Mouse (Mus musculus) thymus, adult 2 months (tissue): ENCODE data around the gene Dguok. TPM values are rescaled to one million over a fixed set of nuclear protein-coding genes. Genes with fewer than 3 reads are reported as not detected.

Experiments used
- DNase-seq: peaks from one replicate; pipeline ENCODE4 v3.0.0; 2021
- H3K27ac ChIP-seq: fragments of 200-500 bp; 2 replicates; pipeline ENCODE4 v1.5.1; 2012; ENCODE audit warnings: low read length, control low read depth; ENCODE audit not compliant: control insufficient read depth, insufficient read depth
- H3K27me3 ChIP-seq: fragments of 200-500 bp; 2 replicates; pipeline ENCODE4 v1.6.1; 2012; ENCODE audit warnings: mild to moderate bottlenecking, low read length, moderate library complexity, mixed read lengths; ENCODE audit not compliant: control insufficient read depth, insufficient read depth
- H3K36me3 ChIP-seq: fragments of 200-500 bp; 2 replicates; pipeline ENCODE4 v1.6.1; 2012; ENCODE audit warnings: mild to moderate bottlenecking, low read length, moderate library complexity; ENCODE audit not compliant: control insufficient read depth, insufficient read depth
- H3K4me1 ChIP-seq: fragments of 200-500 bp; replicated peaks from 2 replicates; pipeline ENCODE4 v1.6.1; 2012; ENCODE audit warnings: low read length; ENCODE audit not compliant: control insufficient read depth, insufficient read depth
- H3K4me3 ChIP-seq: fragments of 200-500 bp; 2 replicates; pipeline ENCODE4 v1.5.1; 2012; ENCODE audit warnings: mild to moderate bottlenecking, low read length, control low read depth, moderate library complexity; ENCODE audit not compliant: control insufficient read depth, insufficient read depth
- CTCF ChIP-seq: fragments of 200-500 bp; IDR thresholded peaks from 2 replicates; pipeline ENCODE4 v1.5.1; 2012; ENCODE audit warnings: mild to moderate bottlenecking, control low read depth, low read length, moderate library complexity, borderline replicate concordance; ENCODE audit not compliant: control insufficient read depth, poor library complexity, insufficient read depth; ENCODE audit errors: extremely low read depth
- POLR2A ChIP-seq: fragments of 200-500 bp; IDR thresholded peaks from 2 replicates; pipeline ENCODE4 v1.6.1; 2012; ENCODE audit warnings: mild to moderate bottlenecking, low read length, control low read depth, moderate library complexity; ENCODE audit not compliant: control insufficient read depth, poor library complexity, insufficient read depth; ENCODE audit errors: extremely low read depth
- WGBS: fragments of 180-500 bp; shearing (Covaris S2); methylation state at CpG from one replicate; pipeline ENCODE4 v1.1.7; 2018; 5-methylcytosine and 5-hydroxymethylcytosine counted together
- polyA plus RNA-seq: library from polyadenylated mRNA; depleted of rRNA; stranded (reverse); fragments of >200 nt; gene quantifications from 2 replicates; pipeline ENCODE4 v1.2.3, GENCODE M21; 2012

Gene Dguok
- polyA plus RNA-seq, 1 experiment: 65.4 TPM

- DNase-seq: no peak
Measured at GRCm38 (mm10) chr6:83479193-83479592, 27.6 kb downstream of the Dguok start.

GRCm38 (mm10) chr6:83478628-83479027 is 28.1 kb downstream of the Dguok start:
- 88% methylated on average over 7 of the region's 7 CpGs for WGBS
- Histone ChIP-seq H3K4me3 (no peak overlapping the region), H3K27ac (no peak overlapping the region), H3K27me3 (no peaks in the 10 kb centered on the region), H3K4me1 (peaks cover 6% of the 10 kb centered on the region; the same call in 1 of the 2 replicates), H3K36me3 (no peaks in the 10 kb centered on the region; the same call in 1 of the 2 replicates)
- DNase-seq: no peak
- TF ChIP-seq POLR2A: no peak
- no peak for TF ChIP-seq CTCF

More at GRCm38 (mm10) chr6:83479193-83479592, 27.6 kb downstream of the Dguok start:
- Histone ChIP-seq H3K27me3 (no peaks in the 10 kb centered on the region), H3K27ac (no peak overlapping the region), H3K4me1 (peaks cover 6% of the 10 kb centered on the region; the same call in 1 of the 2 replicates), H3K36me3 (no peaks in the 10 kb centered on the region; the same call in 1 of the 2 replicates), H3K4me3 (no peak overlapping the region)
- WGBS: 73% methylated on average over 2 of the region's 2 CpGs
- TF ChIP-seq POLR2A: no peak
- no peak for TF ChIP-seq CTCF

GRCm38 (mm10) chr6:83478217-83478616 is 28.6 kb downstream of the Dguok start:
- no peak for TF ChIP-seq CTCF
- no peak for TF ChIP-seq POLR2A
- H3K4me1 ChIP-seq: peaks cover 6% of the 10 kb centered on the region; the same call in 1 of the 2 replicates
- no peak overlapping the region for H3K4me3 ChIP-seq
- DNase-seq: no peak
- no peaks in the 10 kb centered on the region for H3K27me3 ChIP-seq
- WGBS: 58% methylated on average over 4 of the region's 4 CpGs
- H3K36me3 ChIP-seq: no peaks in the 10 kb centered on the region; the same call in 1 of the 2 replicates
- no peak overlapping the region for H3K27ac ChIP-seq

GRCm38 (mm10) chr6:83475431-83475830 is 31.3 kb downstream of the Dguok start:
- 92% methylated on average over 7 of the region's 7 CpGs for WGBS
- TF ChIP-seq POLR2A (no peak), CTCF (no peak)
- Histone ChIP-seq H3K27me3 (no peaks in the 10 kb centered on the region), H3K4me1 (peaks cover 6% of the 10 kb centered on the region; the same call in 1 of the 2 replicates), H3K4me3 (no peak overlapping the region), H3K36me3 (no peaks in the 10 kb centered on the region; the same call in 1 of the 2 replicates), H3K27ac (no peak overlapping the region)
- no peak for DNase-seq

- WGBS: 52% methylated on average over 9 of the region's 9 CpGs
- DNase-seq: no peak
- Histone ChIP-seq H3K4me1 (peaks cover 2% of the 10 kb centered on the region; the same call in 1 of the 2 replicates), H3K27me3 (no peaks in the 10 kb centered on the region), H3K27ac (no peak overlapping the region), H3K36me3 (no peaks in the 10 kb centered on the region), H3K4me3 (no peak overlapping the region)
- TF ChIP-seq POLR2A (no peak), CTCF (no peak)
Measured at GRCm38 (mm10) chr6:83473240-83473639, 33.5 kb downstream of the Dguok start.

- no peaks in the 10 kb centered on the region for H3K36me3 ChIP-seq
- WGBS: 98% methylated on average over 7 of the region's 7 CpGs
- TF ChIP-seq POLR2A: no peak
- H3K4me1 ChIP-seq: no peaks in the 10 kb centered on the region; the same call in 1 of the 2 replicates
- no peaks in the 10 kb centered on the region for H3K27me3 ChIP-seq
- no peak overlapping the region for H3K27ac ChIP-seq
- no peak overlapping the region for H3K4me3 ChIP-seq
- no peak for DNase-seq
Measured at GRCm38 (mm10) chr6:83471739-83472138, 35.0 kb downstream of the Dguok start.

GRCm38 (mm10) chr6:83464011-83464410 is 42.8 kb downstream of the Dguok start:
- Histone ChIP-seq H3K27me3 (no peaks in the 10 kb centered on the region), H3K27ac (no peak overlapping the region), H3K36me3 (no peaks in the 10 kb centered on the region), H3K4me3 (no peak overlapping the region), H3K4me1 (no peaks in the 10 kb centered on the region; the same call in 1 of the 2 replicates)
- DNase-seq: no peak
- TF ChIP-seq POLR2A (no peak), CTCF (no peak)
